Mouse (Mus musculus) liver, embryonic 14.5 days (tissue): ENCODE measurements at regions not wholly inside any gene's neighbourhood (a gene's known extent, or its start where the extent isn't known, plus 50 kb on each side); places are given as distances from the start of the nearest gene placed in this dataset.
"Not testable (repeated sequence)": the region's sequence is repeated elsewhere in the genome, so short reads cannot be mapped to it uniquely, and the experiment has no call there.

Experiments
- ATAC-seq: fragments of 200-750 bp; cut with Nextera tagmentation; 2 replicates; pipeline ENCODE4 v1.8.0; 2017; ENCODE audit warnings: moderate number of reproducible peaks, mild to moderate bottlenecking, moderate library complexity; ENCODE audit not compliant: insufficient read depth
- DNase-seq, 3 experiments: peaks; one replicate each; pipeline ENCODE4 v3.0.0-alpha.2; 2012 to 2013; ENCODE audit warnings: low read depth in 3 of 3, low spot score in 3 of 3
- H3K27ac ChIP-seq: fragments of 300-500 bp; sonication (generic); 2 replicates; pipeline ENCODE4 v1.5.1; 2014; ENCODE audit warnings: moderate library complexity, mild to moderate bottlenecking, control low read depth, inconsistent platforms
- H3K27me3 ChIP-seq: fragments of 300-500 bp; sonication (generic); 2 replicates; pipeline ENCODE4 v1.6.1; 2014; ENCODE audit warnings: mild to moderate bottlenecking, low read length, moderate library complexity; ENCODE audit not compliant: control insufficient read depth, insufficient read depth
- H3K36me3 ChIP-seq: fragments of 300-500 bp; sonication (generic); replicated peaks from 2 replicates; pipeline ENCODE4 v1.6.1; 2014; ENCODE audit warnings: low read depth; ENCODE audit not compliant: control insufficient read depth, insufficient read depth
- H3K4me1 ChIP-seq, 2 experiments: fragments of 200-500 bp in 1 of 2; fragments of 300-500 bp in 1 of 2; sonication (generic) in 1 of 2; replicated peaks; 2 replicates each; pipeline ENCODE4 v1.6.1; 2012 to 2014; ENCODE audit warnings: antibody characterized with exemption in 1 of 2, inconsistent platforms in 1 of 2, low read length in 1 of 2; ENCODE audit not compliant: control insufficient read depth in 2 of 2, insufficient read depth in 2 of 2
- H3K4me2 ChIP-seq: fragments of 300-500 bp; sonication (generic); 2 replicates; pipeline ENCODE4 v1.6.1; 2014; ENCODE audit warnings: low read depth, mild to moderate bottlenecking, control low read depth, moderate library complexity
- H3K4me3 ChIP-seq, 2 experiments: fragments of 200-500 bp in 1 of 2; fragments of 300-500 bp in 1 of 2; sonication (generic) in 1 of 2; 2 replicates each; pipeline ENCODE4 v1.5.1; 2012 to 2014; ENCODE audit warnings: low read depth in 2 of 2, low read length in 2 of 2, mild to moderate bottlenecking in 2 of 2, control low read depth in 1 of 2, inconsistent platforms in 1 of 2, moderate library complexity in 1 of 2; ENCODE audit not compliant: insufficient read depth in 1 of 2
- H3K9ac ChIP-seq: fragments of 300-500 bp; sonication (generic); replicated peaks from 2 replicates; pipeline ENCODE4 v1.6.1; 2014; ENCODE audit warnings: mild to moderate bottlenecking, control low read depth, moderate library complexity
- H3K9me3 ChIP-seq: fragments of 300-500 bp; sonication (generic); 2 replicates; pipeline ENCODE4 v1.6.1; 2016; ENCODE audit warnings: low read length, mixed read lengths; ENCODE audit not compliant: control insufficient read depth
- CTCF ChIP-seq: IDR thresholded peaks from 2 replicates; pipeline ENCODE4 v1.5.1; 2016; ENCODE audit warnings: antibody characterized with exemption, low read depth, control low read depth
- EP300 ChIP-seq: IDR thresholded peaks from 2 replicates; pipeline ENCODE4 v1.6.1; 2016; ENCODE audit warnings: antibody characterized with exemption, low read depth
- WGBS: fragments of 180-500 bp; shearing (Covaris S2); extraction: QIAGEN DNeasy Blood & Tissue Kit; methylation state at CpG from one replicate; pipeline ENCODE4 v1.1.7; 2014; ENCODE audit not compliant: insufficient replicate concordance; 5-methylcytosine and 5-hydroxymethylcytosine counted together

- no peaks in the 10 kb centered on the region for H3K27me3 ChIP-seq
- no peak overlapping the region for H3K4me3 ChIP-seq
- no peaks in the 10 kb centered on the region for H3K9me3 ChIP-seq
- peaks cover 0 to 4% of the 10 kb centered on the region in 2 experiments; a peak in 1 of 4 replicates for H3K4me1 ChIP-seq
- no peak overlapping the region for H3K4me2 ChIP-seq
- no peak for DNase-seq
- no peak overlapping the region for H3K9ac ChIP-seq
- no peak overlapping the region for H3K27ac ChIP-seq
- WGBS = 42% methylated on average over 13 of the region's 13 CpGs
- H3K36me3 ChIP-seq = no peaks in the 10 kb centered on the region
- TF ChIP-seq EP300 (no peak), CTCF (peak; percentile 59)
- ATAC-seq = no peak
Observed at GRCm38 (mm10) chr4:101366905-101367679, 52.0 kb upstream of the Ak4 start.

GRCm38 (mm10) chr4:101365299-101365698 lies 53.8 kb upstream of the Ak4 start:
- no peak overlapping the region for H3K9ac ChIP-seq
- peaks cover 0 to 4% of the 10 kb centered on the region in 2 experiments; a peak in 1 of 4 replicates for H3K4me1 ChIP-seq
- H3K4me2 ChIP-seq = no peak overlapping the region
- H3K27me3 ChIP-seq = no peaks in the 10 kb centered on the region
- 64% methylated on average over 3 of the region's 3 CpGs for WGBS
- TF ChIP-seq EP300 = no peak
- no peak for TF ChIP-seq CTCF
- H3K4me3 ChIP-seq = no peak overlapping the region
- no peak for DNase-seq
- no peaks in the 10 kb centered on the region for H3K9me3 ChIP-seq
- no peaks in the 10 kb centered on the region for H3K36me3 ChIP-seq
- no peak overlapping the region for H3K27ac ChIP-seq
- no peak for ATAC-seq

- ATAC-seq (no peak), DNase-seq (no peak)
- 65% methylated on average over 2 of the region's 2 CpGs for WGBS
- TF ChIP-seq CTCF (no peak), EP300 (no peak)
- Histone ChIP-seq H3K4me2 (no peak overlapping the region), H3K9ac (no peak overlapping the region), H3K4me3 (no peak overlapping the region), H3K36me3 (no peaks in the 10 kb centered on the region), H3K27ac (no peak overlapping the region), H3K9me3 (no peaks in the 10 kb centered on the region), H3K4me1 (peaks cover 0 to 2% of the 10 kb centered on the region in 2 experiments; a peak in 1 of 4 replicates), H3K27me3 (no peaks in the 10 kb centered on the region)
Observed at GRCm38 (mm10) chr4:101364716-101365115, 54.4 kb upstream of the Ak4 start.

GRCm38 (mm10) chr4:101363231-101363630 lies 55.8 kb upstream of the Ak4 start:
- not testable (repeated sequence) for ATAC-seq, DNase-seq, H3K36me3 ChIP-seq, H3K9me3 ChIP-seq, H3K27me3 ChIP-seq, H3K4me1 ChIP-seq, H3K27ac ChIP-seq, H3K4me3 ChIP-seq, H3K4me2 ChIP-seq, H3K9ac ChIP-seq
- WGBS = 64% methylated on average over 1 of the region's 1 CpGs

GRCm38 (mm10) chr4:101361779-101362178 lies 57.3 kb upstream of the Ak4 start:
- DNase-seq = no peak

More at GRCm38 (mm10) chr4:101361779-101362178, 57.3 kb upstream of the Ak4 start:
- H3K36me3 ChIP-seq = no peaks in the 10 kb centered on the region
- no peaks in the 10 kb centered on the region for H3K9me3 ChIP-seq
- no peak for ATAC-seq
- H3K4me3 ChIP-seq = no peak overlapping the region
- no peak overlapping the region for H3K27ac ChIP-seq
- TF ChIP-seq CTCF (0 out of 2 replicates have a peak, but pooled peaks have one; percentile 19), EP300 (no peak)
- 63% methylated on average over 1 of the region's 1 CpGs for WGBS
- H3K9ac ChIP-seq = no peak overlapping the region
- no peak overlapping the region for H3K4me2 ChIP-seq
- H3K4me1 ChIP-seq = peaks cover 2 to 14% of the 10 kb centered on the region in 2 experiments; a peak in 3 of 4 replicates
- H3K27me3 ChIP-seq = no peaks in the 10 kb centered on the region
